Mouse (Mus musculus) liver, adult 2 months (tissue): ENCODE measurements around the gene Themis2. TPM values are rescaled to one million over a fixed set of nuclear protein-coding genes. Genes with fewer than 3 reads are reported as not detected.

Source experiments
- DNase-seq: peaks from one replicate; pipeline ENCODE4 v3.0.0-alpha.2; 2011; ENCODE audit warnings: low read depth, low spot score; ENCODE audit errors: extremely low read depth
- H3K27ac ChIP-seq: fragments of 200-500 bp; replicated peaks from 2 replicates; pipeline ENCODE4 v1.5.1; 2012; ENCODE audit warnings: low read depth, mild to moderate bottlenecking, control low read depth, inconsistent platforms, low read length; ENCODE audit not compliant: insufficient read depth
- H3K27me3 ChIP-seq: fragments of 200-500 bp; 2 replicates; pipeline ENCODE4 v1.6.1; 2012; ENCODE audit warnings: mild to moderate bottlenecking, moderate library complexity, low read length, inconsistent platforms; ENCODE audit not compliant: control insufficient read depth, insufficient read depth
- H3K36me3 ChIP-seq: fragments of 200-500 bp; 2 replicates; pipeline ENCODE4 v1.6.1; 2012; ENCODE audit warnings: low read length, inconsistent platforms; ENCODE audit not compliant: control insufficient read depth, insufficient read depth
- H3K4me1 ChIP-seq: fragments of 200-500 bp; 2 replicates; pipeline ENCODE4 v1.6.1; 2011; ENCODE audit warnings: low read length; ENCODE audit not compliant: control insufficient read depth, insufficient read depth
- H3K4me3 ChIP-seq: fragments of 200-500 bp; 2 replicates; pipeline ENCODE4 v1.5.1; 2011; ENCODE audit warnings: low read depth, mild to moderate bottlenecking, control low read depth, low read length, moderate library complexity; ENCODE audit not compliant: insufficient read depth
- H3K79me2 ChIP-seq: fragments of 200-500 bp; 2 replicates; pipeline ENCODE4 v1.6.1; 2012; ENCODE audit warnings: inconsistent platforms, mild to moderate bottlenecking, low read length, moderate library complexity; ENCODE audit not compliant: control insufficient read depth, insufficient read depth
- H3K9ac ChIP-seq: fragments of 200-500 bp; 2 replicates; pipeline ENCODE4 v1.6.1; 2012; ENCODE audit warnings: low read depth, mild to moderate bottlenecking, control low read depth, inconsistent platforms, low read length
- CTCF ChIP-seq: fragments of 200-500 bp; IDR thresholded peaks from 2 replicates; pipeline ENCODE4 v1.5.1; 2011; ENCODE audit warnings: low read depth, low read length, control low read depth
- POLR2A ChIP-seq: fragments of 200-500 bp; IDR thresholded peaks from 2 replicates; pipeline ENCODE4 v1.6.1; 2011; ENCODE audit warnings: low read length, control low read depth; ENCODE audit not compliant: insufficient read depth; ENCODE audit errors: extremely low read depth
- WGBS: fragments of 180-500 bp; shearing (Covaris S2); methylation state at CpG from one replicate; pipeline ENCODE4 v1.1.7; 2018; 5-methylcytosine and 5-hydroxymethylcytosine counted together
- polyA plus RNA-seq: library from polyadenylated mRNA; depleted of rRNA; stranded (reverse); fragments of >200 nt; gene quantifications from 2 replicates; pipeline ENCODE4 v1.2.3, GENCODE M21; 2012
- total RNA-seq: library from RNA; depleted of rRNA; stranded (reverse); fragments of >200 nt; gene quantifications from 2 replicates; pipeline ENCODE4 v1.2.3, GENCODE M21; 2014

The Themis2 gene
- total and polyA plus RNA-seq, 2 experiments = 2.5 to 3.1 TPM

GRCm38 (mm10) chr4:132757633-132758351 lies 38.4 kb downstream of the Themis2 start:
- no peaks in the 10 kb centered on the region for H3K79me2 ChIP-seq
- DNase-seq = no peak
- H3K36me3 ChIP-seq = no peaks in the 10 kb centered on the region
- H3K4me1 ChIP-seq = peaks cover 6% of the 10 kb centered on the region
- no peak overlapping the region for H3K27ac ChIP-seq
- no peaks in the 10 kb centered on the region for H3K27me3 ChIP-seq
- WGBS = 71% methylated on average over 7 of the region's 7 CpGs
- TF ChIP-seq POLR2A (no peak), CTCF (no peak)
- H3K4me3 ChIP-seq = no peak overlapping the region
- no peak overlapping the region for H3K9ac ChIP-seq

GRCm38 (mm10) chr4:132756974-132757373 lies 39.2 kb downstream of the Themis2 start, which contains the start of gene Smpdl3b:
TSS of gene Smpdl3b (minus strand) at chr4:132757252.
- H3K4me1 ChIP-seq = peaks cover 6% of the 10 kb centered on the region
- TF ChIP-seq CTCF (peak; percentile 80), POLR2A (no peak)
- under 1% methylated on average over 22 of the region's 22 CpGs for WGBS
- peak within 1 kb of the TSS; percentile 50 for H3K9ac ChIP-seq
- H3K27me3 ChIP-seq = no peaks in the 10 kb centered on the region
- no peaks in the 10 kb centered on the region for H3K79me2 ChIP-seq
- peak within 1 kb of the TSS; percentile 44 for H3K4me3 ChIP-seq
- DNase-seq = peak; percentile 69
- H3K27ac ChIP-seq = no peak within 1 kb of the TSS
- H3K36me3 ChIP-seq = no peaks in the 10 kb centered on the region

GRCm38 (mm10) chr4:132752992-132753391 lies 43.2 kb downstream of the Themis2 start:
- Histone ChIP-seq H3K36me3 (no peaks in the 10 kb centered on the region), H3K4me3 (no peak overlapping the region), H3K79me2 (no peaks in the 10 kb centered on the region), H3K27me3 (no peaks in the 10 kb centered on the region), H3K27ac (no peak overlapping the region), H3K9ac (no peak overlapping the region), H3K4me1 (no peaks in the 10 kb centered on the region)
- DNase-seq = no peak
- 83% methylated on average over 6 of the region's 6 CpGs for WGBS
- no peak for TF ChIP-seq POLR2A
- no peak for TF ChIP-seq CTCF

- Histone ChIP-seq H3K27ac (no peak overlapping the region), H3K27me3 (no peaks in the 10 kb centered on the region), H3K79me2 (no peaks in the 10 kb centered on the region), H3K9ac (no peak overlapping the region), H3K4me1 (peaks cover 6% of the 10 kb centered on the region; the same call in 1 of the 2 replicates), H3K36me3 (no peaks in the 10 kb centered on the region), H3K4me3 (no peak overlapping the region)
- no peak for TF ChIP-seq CTCF
- TF ChIP-seq POLR2A = no peak
- 80% methylated on average over 6 of the region's 6 CpGs for WGBS
- peak; percentile 23 for DNase-seq
Measured at GRCm38 (mm10) chr4:132749258-132749982, 46.8 kb downstream of the Themis2 start.

DNA sequence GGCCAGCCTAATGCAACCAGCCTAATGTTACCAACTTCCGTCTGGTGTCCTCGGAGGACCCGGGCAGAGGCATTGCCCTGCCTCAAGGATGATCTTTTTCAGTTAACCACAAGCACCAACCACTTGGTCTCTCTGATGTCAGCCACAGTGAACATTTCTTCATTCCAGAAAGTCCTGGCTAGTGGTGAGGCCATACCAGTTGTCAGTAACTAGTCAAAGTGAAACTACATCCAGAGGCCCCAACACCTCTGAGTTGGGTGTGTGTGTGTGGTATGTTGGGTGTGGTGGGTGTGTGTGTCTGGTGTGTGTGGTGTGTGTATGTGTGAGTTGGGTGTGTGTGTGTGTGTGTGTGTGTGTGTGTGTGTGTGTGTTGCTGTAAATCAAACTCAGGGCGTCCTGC lies 47.4 kb downstream of the Themis2 start:
- no peak overlapping the region for H3K4me3 ChIP-seq
- no peaks in the 10 kb centered on the region for H3K79me2 ChIP-seq
- no peak for DNase-seq
- H3K9ac ChIP-seq = no peak overlapping the region
- H3K27ac ChIP-seq = no peak overlapping the region
- H3K36me3 ChIP-seq = no peaks in the 10 kb centered on the region
- peaks cover 6% of the 10 kb centered on the region; the same call in 1 of the 2 replicates for H3K4me1 ChIP-seq
- TF ChIP-seq POLR2A = no peak
- TF ChIP-seq CTCF = no peak
- 94% methylated on average over 4 of the region's 4 CpGs for WGBS
- no peaks in the 10 kb centered on the region for H3K27me3 ChIP-seq
